In genomic region chr2:180460801-180461200, GRCm38 (mm10) we compare ENCODE assay signal across 24 mouse cellular contexts. TPM values are rescaled to one million over a fixed set of nuclear protein-coding genes. Genes with fewer than 3 reads are reported as not detected.
DNase-seq lines count a peak whose midpoint lies in the region; ATAC-seq and TF ChIP-seq lines count a peak whose summit lies in the region.
"Had no signal": no experiment of that assay in that cellular context is flagged by ENCODE, and none has a peak within 500 bp of the region (broad histone marks: within the 10 kb centered on the region; RNA-seq: fewer than 3 reads in every experiment).

No protein-coding gene starts in this region.

- H3K27me3 ChIP-seq in kidney, adult 2 months (replicated peaks; ENCODE audit: control insufficient read depth, insufficient read depth, low read length) = no peaks in the 10 kb centered on the region
- H3K27me3 ChIP-seq in midbrain, embryonic 16.5 days (ENCODE audit: control insufficient read depth, insufficient read depth, low read depth, low read length) = peaks cover 15% of the 10 kb centered on the region
- H3K27me3 ChIP-seq in midbrain, embryonic 15.5 days (replicated peaks) = peaks cover 26% of the 10 kb centered on the region
- no peaks in the 10 kb centered on the region; the same call in 1 of the 2 replicates for H3K27me3 ChIP-seq in stomach, postnatal 0 days (ENCODE audit: control insufficient read depth, insufficient read depth, low read length)

- H3K4me3 ChIP-seq in kidney, adult 2 months (ENCODE audit: insufficient read depth, low read depth, low read length) = no peak overlapping the region
- no peak overlapping the region for H3K4me3 ChIP-seq in midbrain, embryonic 16.5 days (ENCODE audit: low read depth, low read length)
- no peak overlapping the region for H3K4me3 ChIP-seq in midbrain, embryonic 15.5 days
- H3K4me3 ChIP-seq in stomach, postnatal 0 days (ENCODE audit: low read depth, low read length) = no peak overlapping the region
- H3K4me3 ChIP-seq: forebrain, embryonic 10.5 days; heart, adult 2 months; heart, embryonic 13.5 days had no signal

- H3K4me1 ChIP-seq in kidney, adult 2 months (ENCODE audit: control insufficient read depth, insufficient read depth, low read length) = peaks cover 10% of the 10 kb centered on the region; the same call in 1 of the 2 replicates
- peaks cover 5% of the 10 kb centered on the region for H3K4me1 ChIP-seq in midbrain, embryonic 16.5 days (ENCODE audit: control insufficient read depth, insufficient read depth, low read length)
- H3K4me1 ChIP-seq in midbrain, embryonic 15.5 days = peaks cover 15% of the 10 kb centered on the region
- H3K4me1 ChIP-seq in stomach, postnatal 0 days (replicated peaks; ENCODE audit: control insufficient read depth, insufficient read depth) = no peaks in the 10 kb centered on the region; the same call in 1 of the 2 replicates

- DNase-seq in kidney, adult 2 months = peak; percentile 26
- no peak for DNase-seq in kidney, postnatal 10 days
- peak; percentile 41 for DNase-seq in lung, postnatal 25 days (ENCODE audit: low spot score)
- peak; percentile 78 for DNase-seq in stomach, postnatal 0 days (ENCODE audit: low spot score)
- DNase-seq in gastrocnemius, postnatal 14 days = no peak
- no peak for DNase-seq in frontal cortex, postnatal 14 days (ENCODE audit: low spot score in 2 of 2)
- DNase-seq: adrenal gland, postnatal 25 days; cerebellum, adult 8-10 months; cerebellum, postnatal 36 days; embryo, embryonic 11 days; gastrocnemius, postnatal 36 days; heart, adult 2 months; heart, postnatal 14 days; layer of hippocampus, postnatal 36 days; liver, postnatal 0 days; right cerebral cortex, adult 18-20 months had no signal

- H3K36me3 ChIP-seq in kidney, adult 2 months (ENCODE audit: control insufficient read depth, insufficient read depth, low read length) = no peaks in the 10 kb centered on the region
- H3K36me3 ChIP-seq in midbrain, embryonic 16.5 days (ENCODE audit: control insufficient read depth, insufficient read depth, low read length) = no peaks in the 10 kb centered on the region
- H3K36me3 ChIP-seq in midbrain, embryonic 15.5 days (replicated peaks) = no peaks in the 10 kb centered on the region
- no peaks in the 10 kb centered on the region for H3K36me3 ChIP-seq in stomach, postnatal 0 days (ENCODE audit: control insufficient read depth, insufficient read depth, low read length)
- H3K36me3 ChIP-seq: heart, embryonic 13.5 days had no signal

- peak overlapping the region; percentile 73 for H3K27ac ChIP-seq in kidney, adult 2 months (ENCODE audit: insufficient read depth, low read depth, low read length)
- no peak overlapping the region for H3K27ac ChIP-seq in midbrain, embryonic 16.5 days (ENCODE audit: low read length)
- H3K27ac ChIP-seq in midbrain, embryonic 15.5 days = no peak overlapping the region
- peak overlapping the region; percentile 77 for H3K27ac ChIP-seq in stomach, postnatal 0 days (replicated peaks)
- H3K27ac ChIP-seq: forebrain, embryonic 10.5 days; heart, adult 2 months; heart, embryonic 13.5 days; hindbrain, postnatal 0 days had no signal

- no peak overlapping the region for H3K4me2 ChIP-seq in midbrain, embryonic 16.5 days (ENCODE audit: low read length)
- H3K4me2 ChIP-seq in midbrain, embryonic 15.5 days = no peak overlapping the region
- H3K4me2 ChIP-seq in stomach, postnatal 0 days (replicated peaks; ENCODE audit: low read depth) = no peak overlapping the region
- H3K4me2 ChIP-seq: heart, embryonic 13.5 days; liver, embryonic 11.5 days had no signal

- TF ChIP-seq EP300 in stomach, postnatal 0 days (optimal IDR thresholded peaks at IDR 0.05) = no peak

- no peak for ATAC-seq in midbrain, embryonic 16.5 days
- ATAC-seq in midbrain, embryonic 15.5 days (replicated peaks) = no peak
- ATAC-seq in stomach, postnatal 0 days (ENCODE audit: low FRiP score, low TSS enrichment) = peak; percentile 63
- ATAC-seq: forebrain, embryonic 16.5 days; hindbrain, postnatal 0 days; liver, postnatal 0 days had no signal

- intact Hi-C loops in gastrocnemius, postnatal 14 days (cut with DNase I; ENCODE audit: low total_unique reads) = no loop called here

- TF ChIP-seq CTCF in kidney, adult 2 months (conservative IDR thresholded peaks at IDR 0.05; ENCODE audit: insufficient read depth, insufficient read length, low read depth, low read length) = no peak
- TF ChIP-seq CTCF in stomach, postnatal 0 days (IDR thresholded peaks at IDR 0.05; ENCODE audit: low read depth) = no peak

- WGBS in kidney, adult 2 months = 59% methylated on average over 8 of the region's 8 CpGs
- WGBS in midbrain, embryonic 16.5 days = 45% methylated on average over 8 of the region's 8 CpGs
- WGBS in midbrain, embryonic 15.5 days = 46% methylated on average over 8 of the region's 8 CpGs
- 45% methylated on average over 8 of the region's 8 CpGs for WGBS in stomach, postnatal 0 days

- 0 out of 2 replicates have a peak overlapping the region, but pooled peaks have one; percentile 37 for H3K9ac ChIP-seq in midbrain, embryonic 16.5 days (ENCODE audit: low read depth, low read length)
- H3K9ac ChIP-seq in midbrain, embryonic 15.5 days = no peak overlapping the region
- no peak overlapping the region for H3K9ac ChIP-seq in stomach, postnatal 0 days (ENCODE audit: low read length)
- H3K9ac ChIP-seq: heart, embryonic 13.5 days; liver, postnatal 0 days had no signal

- H3K9me3 ChIP-seq in midbrain, embryonic 16.5 days (replicated peaks; ENCODE audit: control insufficient read depth, low read length, poor library complexity, severe bottlenecking) = no peaks in the 10 kb centered on the region
- no peaks in the 10 kb centered on the region for H3K9me3 ChIP-seq in midbrain, embryonic 15.5 days
- H3K9me3 ChIP-seq in stomach, postnatal 0 days (ENCODE audit: control insufficient read depth, low read length) = no peaks in the 10 kb centered on the region
- H3K9me3 ChIP-seq: forebrain, embryonic 10.5 days; heart, embryonic 13.5 days had no signal

- TF ChIP-seq POLR2A in kidney, adult 2 months (IDR thresholded peaks at IDR 0.05; ENCODE audit: low read depth, low read length) = no peak

RNA-seq across cellular contexts. Expression of gene Slco4a1, which starts 4.8 kb away (rescaled TPM):
- polyA plus RNA-seq in kidney, adult 2 months (2012; rRNA removed) = 49.4 and 64.7 TPM in 2 replicates
- polyA plus RNA-seq in midbrain, embryonic 16.5 days (2015; fragmentation: Nextera tagmentation; extraction: Ambion mirVana) = 1.7 and 2.4 TPM in 2 replicates
- 1.5 and 1.7 TPM in 2 replicates for polyA plus RNA-seq in midbrain, embryonic 15.5 days (2015; fragmentation: Nextera tagmentation; extraction: Ambion mirVana)
- 4.2 and 5.6 TPM in 2 replicates for polyA plus RNA-seq in stomach, postnatal 0 days (2015; fragmentation: Nextera tagmentation; extraction: Ambion mirVana)
- under 1 TPM; 0.23 to 0.24 TPM for total RNA-seq in gastrocnemius, postnatal 14 days (2021)
- total RNA-seq: heart, adult 2 months had no signal

RNA-seq across cellular contexts. Expression of gene Ntsr1, which starts 39.0 kb away (rescaled TPM):
- not detected in 2 replicates for polyA plus RNA-seq in kidney, adult 2 months (2012; rRNA removed)
- 2.7 and 3.3 TPM in 2 replicates for polyA plus RNA-seq in midbrain, embryonic 16.5 days (2015; fragmentation: Nextera tagmentation; extraction: Ambion mirVana)
- polyA plus RNA-seq in midbrain, embryonic 15.5 days (2015; fragmentation: Nextera tagmentation; extraction: Ambion mirVana) = 2.2 and 3.2 TPM in 2 replicates
- 0.11 and 0.12 TPM in 2 replicates for polyA plus RNA-seq in stomach, postnatal 0 days (2015; fragmentation: Nextera tagmentation; extraction: Ambion mirVana)
- total RNA-seq in gastrocnemius, postnatal 14 days (2021) = not detected
- total RNA-seq: adrenal gland, postnatal 25 days; gastrocnemius, postnatal 36 days; heart, adult 2 months; heart, postnatal 14 days had no signal
- polyA plus RNA-seq: forebrain, embryonic 10.5 days; heart, adult 2 months; limb, embryonic 11.5 days; liver, postnatal 0 days had no signal

Comparison
In these comparisons a context has a peak if more than half of its experiments do, and no peak if none do; other contexts are left out.
1. DNase-seq: peak in kidney, adult 2 months (single experiment), lung, postnatal 25 days (single experiment) and stomach, postnatal 0 days (single experiment); none in kidney, postnatal 10 days (single experiment), gastrocnemius, postnatal 14 days (single experiment) and frontal cortex, postnatal 14 days (0 of 2).
2. H3K27ac ChIP-seq: peak in kidney, adult 2 months (single experiment) and stomach, postnatal 0 days (single experiment); none in midbrain, embryonic 16.5 days (single experiment) and midbrain, embryonic 15.5 days (single experiment).